Mouse (Mus musculus): ENCODE measurements around the gene Gk.

DNA sequence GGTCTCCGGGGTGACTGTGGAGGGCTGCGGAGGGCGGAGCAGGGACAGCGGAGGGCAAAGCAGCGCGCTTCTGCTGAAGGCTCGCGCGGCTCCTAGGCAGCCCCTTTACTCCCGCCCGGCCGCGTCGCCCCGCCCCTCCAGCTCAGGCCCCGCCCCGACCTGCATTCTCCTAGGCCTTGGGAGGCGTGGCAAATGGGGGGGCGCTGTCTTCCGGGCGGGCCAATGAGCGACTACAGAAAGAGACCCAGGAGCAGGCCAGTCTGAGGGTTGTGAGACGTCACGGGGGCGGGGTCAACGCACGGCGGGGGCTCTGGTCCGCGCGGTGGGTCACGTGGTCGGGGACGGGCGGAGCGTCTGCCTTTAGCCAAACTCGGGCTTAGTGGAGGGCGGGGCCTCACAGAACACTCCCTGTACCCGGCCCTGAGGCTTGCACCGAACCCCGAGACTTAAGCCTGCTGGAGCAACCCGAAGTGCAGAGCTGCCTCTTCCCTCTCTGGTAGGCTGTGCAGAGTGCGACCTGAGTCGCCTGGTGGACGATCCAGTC lies at the start of gene Gk:
- TF ChIP-seq EP300 (optimal IDR thresholded peaks at IDR 0.05) = no peak
- peak; percentile 12; the same call in 1 of the 2 replicates for TF ChIP-seq CTCF (IDR thresholded peaks at IDR 0.05; ENCODE audit: low read depth)

Data from stomach, postnatal 0 days (tissue).